Mouse (Mus musculus): ENCODE results near the gene Rabl2. TPM values are rescaled to one million over a fixed set of nuclear protein-coding genes. Genes with fewer than 3 reads are reported as not detected.

The Rabl2 gene
- polyA plus RNA-seq, 2 experiments from 2014 or later: 1.3 to 2.2 TPM

DNA sequence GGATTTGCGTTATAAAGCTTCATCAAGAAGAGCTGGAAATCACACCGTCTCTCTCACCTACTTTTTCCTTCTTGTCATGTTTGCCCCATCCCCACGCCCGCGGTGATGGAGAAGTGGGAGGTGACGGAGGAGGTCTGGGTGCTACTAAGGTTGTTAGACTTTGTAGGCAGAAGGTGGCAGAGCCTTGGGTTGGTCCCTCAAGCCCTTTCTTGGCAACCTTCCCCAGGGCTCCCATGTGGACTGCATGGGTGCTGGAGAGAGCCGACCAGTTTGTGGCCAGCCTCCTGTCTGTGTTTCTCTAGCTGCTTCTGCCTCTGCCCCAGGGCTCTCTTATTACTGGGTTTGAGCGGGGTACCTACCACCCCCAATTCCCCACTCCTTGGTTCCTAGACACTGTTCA lies 41.2 kb downstream of the Rabl2 start:
- no peak for ATAC-seq

DNA sequence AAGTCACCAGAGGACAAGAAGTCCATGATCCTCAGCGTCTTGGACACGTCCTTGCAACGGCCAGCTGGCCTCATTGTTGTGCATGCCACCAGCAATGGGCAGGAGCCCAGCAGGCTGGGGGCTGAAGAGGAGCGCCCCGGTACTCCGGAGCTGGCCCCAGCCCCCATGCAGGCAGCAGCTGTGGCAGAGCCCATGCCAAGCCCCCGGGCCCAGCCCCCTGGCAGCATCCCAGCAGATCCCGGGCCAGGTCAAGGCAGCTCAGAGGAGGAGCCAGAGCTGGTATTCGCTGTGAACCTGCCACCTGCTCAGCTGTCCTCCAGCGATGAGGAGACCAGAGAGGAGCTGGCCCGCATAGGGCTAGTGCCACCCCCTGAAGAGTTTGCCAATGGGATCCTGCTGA lies 42.9 kb downstream of the Rabl2 start:
- no peak for ATAC-seq

DNA sequence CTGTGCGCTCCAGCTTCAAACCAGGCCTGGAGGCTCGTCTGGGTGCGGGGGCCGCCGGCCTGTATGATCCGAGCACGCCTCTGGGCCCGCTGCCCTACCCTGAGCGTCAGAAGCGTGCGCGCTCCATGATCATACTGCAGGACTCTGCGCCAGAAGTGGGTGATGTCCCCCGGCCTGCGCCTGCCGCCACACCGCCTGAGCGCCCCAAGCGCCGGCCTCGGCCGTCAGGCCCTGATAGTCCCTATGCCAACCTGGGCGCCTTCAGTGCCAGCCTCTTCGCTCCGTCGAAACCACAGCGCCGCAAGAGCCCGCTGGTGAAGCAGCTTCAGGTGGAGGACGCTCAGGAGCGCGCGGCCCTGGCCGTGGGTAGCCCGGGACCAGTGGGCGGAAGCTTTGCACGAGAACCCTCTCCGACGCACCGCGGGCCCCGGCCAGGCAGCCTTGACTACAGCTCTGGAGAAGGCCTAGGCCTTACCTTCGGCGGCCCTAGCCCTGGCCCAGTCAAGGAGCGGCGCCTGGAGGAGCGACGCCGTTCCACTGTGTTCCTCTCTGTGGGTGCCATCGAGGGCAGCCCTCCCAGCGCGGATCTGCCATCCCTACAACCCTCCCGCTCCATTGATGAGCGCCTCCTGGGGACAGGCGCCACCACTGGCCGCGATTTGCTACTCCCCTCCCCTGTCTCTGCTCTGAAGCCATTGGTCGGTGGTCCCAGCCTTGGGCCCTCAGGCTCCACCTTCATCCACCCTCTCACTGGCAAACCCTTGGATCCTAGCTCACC lies 43.7 kb downstream of the Rabl2 start:
- ATAC-seq: no peak

DNA sequence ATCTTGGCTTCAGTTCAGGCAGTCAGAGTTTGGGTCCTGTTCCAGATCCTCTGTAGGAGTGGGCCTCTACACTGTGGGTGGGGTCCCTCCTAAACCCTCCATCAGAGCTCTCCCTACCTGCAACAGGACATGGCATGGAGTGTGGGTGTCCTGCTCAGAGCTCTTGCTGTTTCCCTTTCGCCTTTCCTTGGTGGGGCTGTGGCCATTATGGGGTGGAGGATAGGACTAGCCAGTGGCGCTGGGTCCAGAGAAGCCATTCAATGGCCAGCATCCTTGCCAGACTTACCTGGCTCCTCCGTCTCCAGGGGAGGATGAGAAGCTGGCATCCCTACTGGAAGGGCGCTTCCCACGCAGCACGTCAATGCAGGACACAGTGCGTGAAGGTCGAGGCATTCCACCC lies 44.4 kb downstream of the Rabl2 start:
- ATAC-seq: no peak

DNA sequence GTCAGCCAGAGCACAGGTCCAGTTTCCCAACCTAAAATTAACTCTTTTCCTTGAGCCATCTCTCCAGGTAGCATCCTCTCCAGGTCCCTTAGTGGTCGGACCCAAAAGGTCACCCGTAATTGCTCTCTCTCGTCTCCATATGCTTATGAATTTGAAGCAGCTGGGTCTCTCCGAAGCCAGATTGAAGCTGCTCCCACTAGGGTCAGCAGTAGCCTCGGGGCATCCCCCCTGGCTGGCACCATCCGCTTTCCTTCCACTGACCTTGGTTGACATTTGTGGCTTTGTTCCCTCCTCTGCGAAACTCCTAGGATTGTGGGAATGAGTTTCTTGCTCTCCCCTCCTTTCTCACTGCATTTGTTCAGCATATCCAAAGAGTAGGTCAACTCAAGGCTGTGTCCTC lies 47.6 kb downstream of the Rabl2 start:
- ATAC-seq: no peak

DNA sequence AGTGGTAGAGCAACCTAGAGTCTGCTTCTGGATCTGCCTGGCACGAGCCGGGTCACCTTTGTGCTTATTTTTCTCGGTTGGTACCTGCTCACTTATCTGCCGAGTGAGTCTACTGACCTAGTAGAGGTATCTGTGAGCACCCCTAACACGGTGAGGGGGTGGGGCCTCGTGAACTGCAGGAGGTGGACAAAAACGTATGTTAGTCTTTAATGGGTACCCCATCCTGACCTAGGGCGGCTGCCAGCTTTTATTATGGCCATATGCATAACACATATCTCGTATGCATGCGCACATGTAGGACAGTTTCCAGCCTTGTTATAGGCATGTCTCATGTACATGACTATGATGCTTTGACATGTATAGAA lies 57.9 kb downstream of the Rabl2 start:
- ATAC-seq: no peak

DNA sequence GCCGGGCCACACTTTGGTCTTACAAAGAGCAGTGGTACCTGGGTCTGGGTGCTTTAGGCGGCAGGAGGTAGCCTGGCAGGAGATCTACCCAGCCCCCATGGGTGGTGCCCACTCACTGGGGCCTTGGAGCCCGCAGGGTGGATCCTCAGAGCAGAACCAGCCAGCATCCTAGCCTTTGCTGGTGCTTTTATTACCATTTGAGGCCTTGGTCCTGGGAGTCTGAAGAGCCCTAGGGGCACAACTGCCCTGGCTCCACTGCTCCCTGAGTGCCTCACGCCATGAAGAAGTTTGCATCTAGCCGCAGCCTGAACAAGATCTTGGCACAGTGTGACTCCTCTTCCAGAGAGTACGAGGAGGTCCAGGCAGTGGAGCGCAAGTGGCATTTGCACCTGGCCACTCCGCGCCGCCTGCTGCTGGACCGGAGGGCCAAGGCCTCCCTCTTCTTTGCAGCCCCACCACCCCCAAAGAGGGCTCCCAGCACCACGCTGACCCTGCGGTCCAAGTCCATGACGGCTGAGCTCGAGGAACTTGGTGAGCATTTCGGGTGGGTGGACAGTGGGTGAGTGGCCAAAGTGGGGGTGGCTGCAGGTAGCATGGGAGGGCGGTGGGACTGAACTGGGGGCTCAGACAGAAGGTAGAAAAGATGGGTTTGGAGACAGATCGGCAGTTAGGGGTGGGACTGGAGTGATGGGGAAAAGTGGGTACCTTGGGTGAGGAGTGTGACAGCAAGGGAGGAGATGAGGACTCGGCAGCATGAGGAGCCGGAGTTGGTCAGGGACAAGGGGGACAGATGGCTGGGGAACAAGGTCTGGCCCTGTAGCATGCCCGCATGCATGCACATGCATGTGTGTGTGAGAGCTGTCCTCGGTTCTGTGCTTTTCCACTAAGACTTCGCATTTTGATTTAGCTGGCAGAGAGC lies 58.5 kb downstream of the Rabl2 start:
- no peak for ATAC-seq

Other genes starting within 250 kb of the Rabl2 start
- 10 to 100 TPM; 23.5 to 40.7 TPM for gene Lmf2, start 236.3 kb downstream of the Rabl2 start, polyA plus RNA-seq (2017; shearing (Covaris generic))
- gene Ncaph2, start 236.2 kb downstream of the Rabl2 start, polyA plus RNA-seq (2017; shearing (Covaris generic)): 100 to 1,000 TPM; 189 to 193 TPM
- 1 to 10 TPM; 1.6 to 3.0 TPM for gene Sco2, start 218.1 kb downstream of the Rabl2 start, polyA plus RNA-seq (2017; shearing (Covaris generic))
- not detected for gene Tymp, start 214.9 kb downstream of the Rabl2 start, polyA plus RNA-seq (2017; shearing (Covaris generic))
- 1 to 10 TPM in 1 of 2 experiments, not detected in 1; 2.5 TPM for gene Odf3b, start 212.6 kb downstream of the Rabl2 start, polyA plus RNA-seq (2017; shearing (Covaris generic))
- not detected for gene Klhdc7b, start 207.0 kb downstream of the Rabl2 start, polyA plus RNA-seq (2017; shearing (Covaris generic))
- not detected for gene Syce3, start 181.4 kb downstream of the Rabl2 start, polyA plus RNA-seq (2017; shearing (Covaris generic))
- gene Cpt1b, start 166.1 kb downstream of the Rabl2 start, polyA plus RNA-seq (2017; shearing (Covaris generic)): under 1 TPM; 0.28 to 0.62 TPM
- 1 to 10 TPM; 5.7 to 8.2 TPM for gene C730034F03Rik, start 162.3 kb downstream of the Rabl2 start, polyA plus RNA-seq (2017; shearing (Covaris generic))
- not detected for gene Gm44502, start 162.2 kb downstream of the Rabl2 start, polyA plus RNA-seq (2017; shearing (Covaris generic))
- 10 to 100 TPM; 54.6 to 66.7 TPM for gene Chkb, start 162.0 kb downstream of the Rabl2 start, polyA plus RNA-seq (2017; shearing (Covaris generic))
- under 1 TPM; 0.32 to 0.44 TPM for gene Mapk8ip2, start 138.0 kb downstream of the Rabl2 start, polyA plus RNA-seq (2017; shearing (Covaris generic))
- 10 to 100 TPM; 10.2 to 12.6 TPM for gene Arsa, start 114.5 kb downstream of the Rabl2 start, polyA plus RNA-seq (2017; shearing (Covaris generic))
- gene Shank3, start 92.3 kb downstream of the Rabl2 start, polyA plus RNA-seq (2017; shearing (Covaris generic)): not detected
- not detected for gene Acr, start 23.6 kb downstream of the Rabl2 start, polyA plus RNA-seq (2017; shearing (Covaris generic))
- not detected for gene Syt10, start 249.9 kb upstream of the Rabl2 start, polyA plus RNA-seq (2017; shearing (Covaris generic))

Measured in CD4-positive, CD25-positive, alpha-beta regulatory T cell, adult 4 months (primary cell).